Mouse (Mus musculus) spleen, adult 12 weeks (tissue): ENCODE data around the gene Hist1h4h.
"Not testable (repeated sequence)": the region's sequence is repeated elsewhere in the genome, so short reads cannot be mapped to it uniquely, and the experiment has no call there.

Experiments
- DNase-seq: peaks from one replicate; pipeline ENCODE4 v3.0.0; 2022; ENCODE audit warnings: low spot score

The Hist1h4h gene

GRCm38 (mm10) chr13:23555839-23556416 is 25.1 kb downstream of the Hist1h4h start:
- peak; percentile 74 for DNase-seq

GRCm38 (mm10) chr13:23556906-23557305 is 26.1 kb downstream of the Hist1h4h start:
- DNase-seq: no peak

DNA sequence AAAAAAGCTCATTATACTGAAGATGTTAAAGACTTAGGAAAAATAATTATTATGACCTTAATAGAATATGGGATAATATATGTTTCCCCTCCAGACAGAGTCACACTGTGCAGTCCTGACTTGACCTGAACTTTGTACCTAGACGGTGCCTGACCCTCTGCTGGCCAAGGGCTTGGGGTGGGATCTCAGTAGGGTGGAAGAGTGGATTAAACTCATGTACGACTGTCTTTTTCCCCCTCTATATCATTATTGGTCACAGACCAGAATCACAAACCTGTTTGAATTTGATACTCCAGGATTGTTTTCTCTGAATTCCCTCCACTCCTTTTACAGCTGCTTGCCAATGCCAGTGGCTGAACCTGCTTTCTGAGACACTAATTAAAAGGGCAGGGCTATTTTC is 29.8 kb downstream of the Hist1h4h start:
- not testable (repeated sequence) for DNase-seq

DNA sequence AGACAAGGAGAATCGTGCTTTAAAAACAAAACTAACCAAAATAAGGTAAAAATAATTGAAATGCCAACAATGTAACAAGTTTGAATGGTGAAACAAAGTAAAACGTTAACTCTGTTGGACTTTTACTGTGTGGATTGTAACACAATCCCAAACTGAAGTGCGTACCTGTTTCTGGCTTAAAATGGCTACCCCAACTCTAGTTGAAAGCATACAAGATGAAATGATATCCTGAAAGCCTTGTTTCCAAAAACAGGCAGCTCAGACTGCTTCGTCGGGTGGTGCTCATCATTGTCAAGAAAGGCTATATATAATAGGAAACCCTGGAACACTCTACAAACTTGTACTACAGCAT is 30.7 kb downstream of the Hist1h4h start:
- DNase-seq: not testable (repeated sequence)

GRCm38 (mm10) chr13:23561883-23562659 is 31.2 kb downstream of the Hist1h4h start, which contains the start of gene Hist1h3e:
Hist1h3e (minus strand) TSS chr13:23562369.
- peak; percentile 93 for DNase-seq

DNA sequence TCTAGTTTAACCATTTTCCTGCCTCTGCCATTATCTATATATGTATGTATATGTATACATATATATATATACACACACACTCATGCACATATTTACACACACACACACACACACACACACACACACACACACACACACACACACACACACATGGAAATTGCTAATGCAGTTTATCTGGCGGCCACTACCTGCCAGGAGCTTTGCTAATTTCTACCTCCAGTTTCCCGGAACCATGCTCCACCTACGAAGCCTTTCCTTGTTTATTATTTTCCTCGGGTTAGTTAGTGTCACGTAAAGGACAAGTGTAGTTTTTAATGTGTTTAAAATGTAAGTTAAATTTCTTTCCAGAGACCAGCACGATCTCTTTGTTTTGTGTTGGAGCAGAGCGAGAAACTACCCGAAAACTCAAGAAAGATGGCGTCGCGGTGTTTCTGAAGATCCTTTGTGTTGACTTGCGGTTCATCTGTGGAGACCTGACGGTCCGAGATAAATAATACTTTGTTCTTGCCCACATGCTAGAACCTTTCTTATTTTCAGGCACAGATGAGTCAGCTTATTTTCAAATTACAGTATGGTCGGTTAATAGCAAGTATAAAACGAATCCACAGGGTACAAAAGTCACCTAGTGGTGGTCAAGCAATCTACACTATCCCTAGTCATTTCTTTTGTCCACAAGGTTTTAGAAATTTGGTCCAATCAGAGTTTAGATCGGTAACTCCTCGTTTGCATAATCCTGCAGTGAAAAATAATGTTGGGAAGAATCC is 32.0 kb downstream of the Hist1h4h start:
- DNase-seq: no peak

- DNase-seq: no peak
Measured at GRCm38 (mm10) chr13:23564482-23564881, 33.6 kb downstream of the Hist1h4h start.

DNA sequence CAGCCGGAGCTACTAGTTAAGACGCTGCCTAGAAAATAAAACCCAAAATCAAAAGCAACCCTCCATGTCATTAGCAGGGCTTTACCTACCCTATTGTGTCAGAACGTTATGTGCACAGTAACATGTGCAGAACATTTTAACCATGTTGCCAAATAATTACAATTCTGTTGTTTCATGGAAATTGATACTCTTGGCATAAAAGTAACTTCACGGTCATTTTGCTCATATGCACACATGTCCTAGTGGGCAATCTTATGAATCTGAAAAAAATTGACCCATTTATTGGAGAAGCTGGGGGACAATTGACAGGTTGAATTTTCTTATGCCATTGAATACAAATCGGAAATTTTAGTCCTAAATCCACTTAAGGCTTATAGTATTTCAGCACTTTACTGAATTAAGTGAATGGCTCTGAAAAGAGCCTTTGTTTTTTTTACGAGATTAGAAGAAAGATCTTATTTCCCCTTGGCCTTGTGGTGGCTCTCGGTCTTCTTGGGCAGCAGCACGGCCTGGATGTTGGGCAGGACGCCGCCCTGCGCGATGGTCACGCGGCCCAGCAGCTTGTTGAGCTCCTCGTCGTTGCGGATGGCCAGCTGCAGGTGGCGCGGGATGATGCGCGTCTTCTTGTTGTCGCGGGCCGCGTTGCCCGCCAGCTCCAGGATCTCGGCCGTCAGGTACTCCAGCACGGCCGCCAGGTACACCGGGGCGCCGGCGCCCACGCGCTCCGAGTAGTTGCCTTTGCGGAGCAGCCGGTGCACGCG is 39.6 kb downstream of the Hist1h4h start:
- DNase-seq: not testable (repeated sequence)

GRCm38 (mm10) chr13:23571022-23571503 is 40.2 kb downstream of the Hist1h4h start, which contains the start of the genes Hist1h2ae and Hist1h2bg:
Hist1h2ae (minus strand) TSS chr13:23571220.
Hist1h2bg (plus strand) TSS chr13:23571396.
- peak; percentile 81 for DNase-seq

DNA sequence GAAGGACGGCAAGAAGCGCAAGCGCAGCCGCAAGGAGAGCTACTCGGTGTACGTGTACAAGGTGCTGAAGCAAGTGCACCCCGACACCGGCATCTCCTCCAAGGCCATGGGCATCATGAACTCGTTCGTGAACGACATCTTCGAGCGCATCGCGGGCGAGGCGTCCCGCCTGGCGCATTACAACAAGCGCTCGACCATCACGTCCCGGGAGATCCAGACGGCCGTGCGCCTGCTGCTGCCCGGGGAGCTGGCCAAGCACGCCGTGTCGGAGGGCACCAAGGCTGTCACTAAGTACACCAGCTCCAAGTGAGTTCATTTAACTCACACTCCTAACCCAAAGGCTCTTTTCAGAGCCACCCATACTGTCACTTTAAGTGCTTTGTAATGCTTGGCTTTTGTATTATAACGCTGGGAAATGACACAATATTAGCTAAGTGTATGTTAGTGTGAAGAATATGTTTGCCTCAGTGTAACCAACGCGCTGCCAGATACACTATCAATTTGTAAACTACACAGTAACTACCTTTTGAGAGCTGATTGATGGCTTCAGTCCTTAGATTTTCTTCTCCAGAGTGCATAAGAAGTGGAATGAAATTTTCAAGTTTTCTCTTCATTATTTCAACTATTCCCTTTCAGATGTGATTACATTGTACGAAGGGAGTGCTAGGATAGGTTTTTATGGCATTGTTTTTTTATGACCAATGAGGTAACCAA is 40.8 kb downstream of the Hist1h4h start:
- not testable (repeated sequence) for DNase-seq

- no peak for DNase-seq
Measured at GRCm38 (mm10) chr13:23572218-23573033, 41.6 kb downstream of the Hist1h4h start.

- not testable (repeated sequence) for DNase-seq
Measured at GRCm38 (mm10) chr13:23573034-23573897, 42.4 kb downstream of the Hist1h4h start.

DNA sequence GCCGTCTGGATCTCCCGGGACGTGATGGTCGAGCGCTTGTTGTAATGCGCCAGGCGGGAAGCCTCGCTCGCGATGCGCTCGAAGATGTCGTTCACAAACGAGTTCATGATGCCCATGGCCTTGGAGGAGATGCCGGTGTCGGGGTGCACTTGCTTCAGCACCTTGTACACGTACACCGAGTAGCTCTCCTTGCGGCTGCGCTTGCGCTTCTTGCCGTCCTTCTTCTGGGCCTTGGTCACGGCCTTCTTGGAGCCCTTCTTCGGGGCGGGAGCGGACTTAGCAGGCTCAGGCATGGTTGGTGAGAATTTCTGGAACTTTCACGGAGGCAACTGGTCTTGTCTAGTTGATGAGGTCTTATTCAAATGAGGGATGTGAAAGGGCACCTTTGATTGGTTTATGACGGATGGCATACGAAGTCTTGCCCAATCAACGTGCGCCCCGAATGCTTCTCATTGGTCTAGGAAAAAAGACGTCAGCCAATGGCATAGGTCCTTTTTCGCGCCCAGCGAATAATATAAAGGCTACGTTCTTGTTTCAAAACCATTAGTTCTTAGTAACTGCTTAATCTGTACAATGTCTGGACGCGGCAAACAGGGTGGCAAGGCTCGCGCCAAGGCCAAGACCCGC is 43.2 kb downstream of the Hist1h4h start, which contains the start of the genes Hist1h2bf and Hist1h2ad:
TSS of gene Hist1h2bf (minus strand) at position 299 of the 627 bp plus-strand sequence.
TSS of gene Hist1h2ad (plus strand) at position 484 of the 627 bp plus-strand sequence.
- DNase-seq: peak; percentile 85

- DNase-seq: not testable (repeated sequence)
Measured at GRCm38 (mm10) chr13:23574546-23575170, 43.8 kb downstream of the Hist1h4h start.

DNA sequence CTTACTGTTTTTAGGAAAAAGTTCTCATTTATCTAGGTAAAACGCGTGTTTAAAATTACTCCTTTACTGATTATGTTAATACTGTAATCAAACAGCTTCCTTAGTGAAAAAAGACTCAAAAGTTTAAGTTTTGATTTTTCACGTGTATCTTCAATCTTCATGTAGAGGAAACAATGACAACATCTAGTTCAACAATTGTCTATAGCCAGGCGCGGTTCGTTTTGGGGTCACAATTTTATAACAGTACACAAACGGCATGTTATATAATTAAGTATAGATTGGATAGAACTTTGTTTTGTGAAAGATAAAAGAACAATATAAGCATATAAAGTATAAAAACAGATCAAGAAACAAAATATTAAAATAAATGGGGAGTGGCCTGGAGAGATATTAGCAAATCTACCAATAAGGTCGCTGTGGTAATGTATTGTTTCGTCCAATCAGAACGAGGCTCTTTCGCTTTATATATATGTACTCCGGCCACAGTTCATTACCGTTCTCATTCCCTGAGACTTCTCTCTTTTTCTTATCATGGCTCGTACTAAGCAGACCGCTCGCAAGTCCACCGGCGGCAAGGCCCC is 44.5 kb downstream of the Hist1h4h start, which contains the start of gene Hist1h3d:
TSS of gene Hist1h3d (plus strand) at position 493 of the 581 bp plus-strand sequence.
- DNase-seq: peak; percentile 76

- DNase-seq: not testable (repeated sequence)
Measured at GRCm38 (mm10) chr13:23575864-23576313, 45.0 kb downstream of the Hist1h4h start.

DNA sequence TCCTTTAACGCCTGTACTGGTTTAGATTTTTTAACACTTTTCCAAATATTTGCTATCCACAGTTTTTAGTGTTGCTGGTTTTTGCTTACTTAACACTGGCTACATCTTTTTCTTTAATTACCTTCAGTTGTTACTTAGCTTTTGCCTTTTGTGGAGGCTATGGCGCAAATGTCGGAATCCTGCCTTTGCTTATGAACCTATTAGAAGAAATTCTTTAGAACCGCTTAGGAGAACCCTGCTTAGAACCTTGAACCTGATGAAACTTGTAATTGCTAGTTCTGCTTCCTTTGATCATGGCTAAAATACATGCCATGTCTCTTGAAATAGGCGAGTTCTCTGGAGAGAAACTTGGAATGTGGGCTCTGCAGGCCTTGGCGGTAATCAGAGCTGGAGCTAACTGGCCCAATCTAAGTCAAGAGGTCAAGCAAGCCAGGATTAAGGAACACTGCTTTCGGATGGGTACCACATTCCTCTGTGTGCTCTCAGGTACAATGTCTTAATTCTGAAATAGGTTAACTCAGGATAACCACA is 45.6 kb downstream of the Hist1h4h start:
- DNase-seq: no peak
